Mouse (Mus musculus) liver, adult (tissue): ENCODE data around the gene Trappc2l.

Experiments
- GATA4 ChIP-seq: IDR thresholded peaks from 2 replicates; pipeline ENCODE4 v1.6.1; 2014; ENCODE audit warnings: mild to moderate bottlenecking, low read length; ENCODE audit not compliant: insufficient replicate concordance

Gene Trappc2l

GRCm38 (mm10) chr8:122575286-122575685 lies 36.2 kb upstream of the Trappc2l start:
- no peak for TF ChIP-seq GATA4

DNA sequence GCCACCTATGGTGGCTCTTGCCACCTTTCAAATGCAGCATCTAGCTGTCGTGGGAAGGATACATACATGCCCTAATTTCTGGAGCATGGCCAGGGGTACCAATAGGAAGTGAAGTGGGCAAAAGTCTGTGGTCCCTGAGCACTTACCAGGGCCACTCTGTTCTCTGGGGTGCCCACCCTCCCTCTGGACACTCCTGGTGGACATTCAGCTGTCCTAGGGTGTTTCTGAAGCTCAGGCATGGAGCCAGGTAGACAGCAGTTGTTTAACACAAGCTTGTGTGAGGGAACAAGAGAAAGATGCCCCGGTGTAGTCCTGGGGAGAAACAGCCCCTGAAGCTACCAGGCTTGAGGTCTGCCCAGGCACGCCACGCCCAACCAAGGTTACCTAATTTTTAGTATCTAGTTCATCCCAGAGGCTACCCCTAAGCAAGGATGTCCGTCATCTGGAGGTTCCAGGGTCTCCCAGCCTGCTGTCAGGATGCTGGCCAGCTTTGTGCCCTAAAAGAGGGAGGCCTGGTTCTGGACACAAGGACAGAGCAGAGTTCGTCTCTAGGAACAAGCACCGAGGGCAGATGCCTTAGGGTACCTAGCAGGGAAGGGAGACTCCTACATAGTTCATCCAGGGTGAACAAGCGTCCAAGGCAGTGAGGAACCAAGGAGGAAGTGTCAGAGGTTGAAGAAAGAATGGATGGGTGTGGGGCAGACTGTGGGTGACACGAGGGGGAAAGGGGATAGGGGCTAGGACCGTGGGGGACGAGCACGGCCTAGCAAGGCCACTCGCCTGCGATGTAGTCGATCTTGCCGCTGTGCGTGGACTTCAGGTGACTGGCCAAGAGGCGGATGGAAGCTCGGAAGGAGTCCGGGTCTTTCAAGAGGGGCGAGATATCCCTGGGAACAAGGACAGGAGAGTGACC lies 35.4 kb upstream of the Trappc2l start:
- no peak for TF ChIP-seq GATA4

DNA sequence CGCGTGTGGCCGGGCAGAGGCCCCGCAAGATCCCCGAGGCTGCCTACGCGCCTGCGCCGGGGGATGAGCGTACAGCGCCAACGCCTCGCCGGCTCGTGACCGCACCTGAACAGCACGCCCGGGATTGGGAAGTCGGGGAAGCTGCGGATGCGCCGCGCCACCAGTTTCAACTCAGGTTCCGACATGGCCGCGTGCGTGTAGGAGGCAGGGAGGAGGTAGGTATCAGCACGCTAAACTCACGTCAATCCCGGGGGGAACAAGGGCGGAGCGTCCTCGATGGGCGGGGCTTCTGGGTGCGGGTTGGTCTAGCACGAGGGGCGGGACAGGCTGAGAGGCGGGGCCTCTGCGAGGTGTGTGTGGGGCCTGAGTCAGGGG lies 34.8 kb upstream of the Trappc2l start, which contains the start of gene Aprt:
TSS of gene Aprt (minus strand) at position 262 of the 375 bp plus-strand sequence.
- no peak for TF ChIP-seq GATA4

DNA sequence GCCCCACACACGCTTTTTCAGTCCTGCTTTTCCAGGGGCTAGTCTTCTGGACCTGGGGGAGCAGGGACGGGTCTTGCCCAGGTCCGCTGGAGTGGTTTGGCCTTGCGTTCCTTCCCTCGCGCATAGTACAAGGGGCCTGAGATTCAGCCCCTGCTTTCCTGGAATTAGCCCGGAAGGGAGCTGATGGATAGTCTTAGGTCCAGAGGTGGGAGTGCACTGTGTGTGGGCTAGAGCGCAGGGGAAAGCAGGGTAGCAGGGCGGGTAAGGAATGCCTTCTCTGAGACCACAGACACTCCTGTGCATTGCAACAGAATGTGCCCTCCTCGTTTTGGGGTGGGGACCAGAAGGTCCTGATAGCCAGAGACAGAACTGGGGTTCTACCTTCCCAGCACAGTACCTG lies 34.3 kb upstream of the Trappc2l start:
- TF ChIP-seq GATA4: no peak

- TF ChIP-seq GATA4: no peak
Observed at GRCm38 (mm10) chr8:122579196-122579595, 32.2 kb upstream of the Trappc2l start.

GRCm38 (mm10) chr8:122580926-122581325 lies 30.5 kb upstream of the Trappc2l start:
- TF ChIP-seq GATA4: no peak

- TF ChIP-seq GATA4: no peak
Observed at GRCm38 (mm10) chr8:122584981-122585380, 26.5 kb upstream of the Trappc2l start.

GRCm38 (mm10) chr8:122585411-122585891 lies 26.0 kb upstream of the Trappc2l start:
- TF ChIP-seq GATA4: no peak

GRCm38 (mm10) chr8:122586171-122586570 lies 25.3 kb upstream of the Trappc2l start:
- no peak for TF ChIP-seq GATA4

- no peak for TF ChIP-seq GATA4
Observed at GRCm38 (mm10) chr8:122586749-122587148, 24.7 kb upstream of the Trappc2l start.

DNA sequence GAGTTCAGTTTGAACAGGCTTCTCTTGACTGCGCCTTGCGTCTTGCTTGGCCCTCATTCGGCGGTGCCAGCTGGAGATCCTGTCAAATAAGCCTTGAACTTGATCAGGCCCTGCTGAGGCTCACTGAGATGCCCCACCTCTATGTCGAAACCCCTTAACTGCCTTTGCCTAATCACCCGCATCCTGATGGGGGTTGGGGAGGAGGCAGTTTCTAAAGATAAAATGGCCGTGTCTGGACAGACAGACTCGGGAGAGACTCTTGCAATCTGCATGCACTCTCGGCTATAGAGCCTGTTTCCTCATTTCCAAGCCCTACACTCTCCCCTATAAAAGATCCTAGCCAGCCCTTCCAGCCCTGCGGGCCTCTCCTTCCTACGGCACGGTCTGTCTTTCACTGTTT lies 18.2 kb upstream of the Trappc2l start:
- no peak for TF ChIP-seq GATA4

DNA sequence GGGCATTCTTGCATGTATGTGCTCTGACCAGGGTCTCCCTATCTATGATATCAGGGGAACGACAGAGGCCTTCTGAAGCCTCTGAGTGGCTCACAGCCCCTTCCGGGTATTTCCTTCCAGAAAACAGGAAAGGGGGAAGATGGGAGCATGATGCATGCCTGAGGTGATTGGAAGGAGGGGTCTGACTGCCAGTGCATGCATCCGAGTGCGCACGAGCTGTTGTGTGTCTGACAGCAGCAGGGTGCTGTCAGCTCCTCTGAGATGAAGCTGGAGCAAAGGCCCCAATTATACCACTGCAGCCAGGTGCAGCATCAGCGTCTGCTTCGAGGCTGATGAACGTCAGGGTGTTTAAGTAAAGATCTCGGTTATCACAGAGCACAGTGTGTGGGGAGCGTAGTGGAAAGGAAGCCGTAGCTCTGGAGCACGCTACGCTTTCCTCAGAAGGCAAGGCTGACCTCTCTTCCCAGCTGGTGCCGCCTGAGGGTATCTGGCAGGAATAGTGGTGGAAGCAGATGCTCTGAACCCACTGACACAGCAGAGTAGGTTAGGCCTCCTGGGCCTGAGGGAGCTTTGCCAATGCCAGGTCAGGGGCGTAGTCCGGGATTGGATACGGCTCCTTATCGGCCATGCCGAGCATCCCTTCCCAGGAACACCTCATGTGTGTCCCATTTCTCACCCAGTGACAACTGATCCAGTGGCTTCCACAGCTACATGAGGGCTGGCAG lies 17.5 kb upstream of the Trappc2l start:
- no peak for TF ChIP-seq GATA4

DNA sequence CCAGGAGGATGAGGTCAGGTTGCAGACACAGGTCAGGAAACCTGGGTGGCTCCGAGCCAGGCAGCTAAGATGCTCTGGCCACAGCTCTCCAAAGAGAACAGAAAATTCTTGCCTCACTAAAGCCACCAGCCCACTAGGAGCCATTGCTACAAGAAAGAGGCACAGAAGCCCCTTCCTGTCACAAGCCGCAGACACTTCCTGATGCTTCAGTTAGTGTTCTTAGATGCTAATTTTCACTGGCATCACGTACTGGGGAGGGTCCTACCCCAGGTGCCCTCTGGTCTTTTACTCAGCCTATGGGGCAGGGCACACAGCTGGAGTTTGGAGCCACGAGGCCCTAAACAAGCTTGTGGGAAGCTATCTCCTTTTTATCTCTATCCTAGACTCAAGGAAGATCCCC lies 15.4 kb upstream of the Trappc2l start:
- TF ChIP-seq GATA4: no peak

GRCm38 (mm10) chr8:122600666-122601065 lies 10.8 kb upstream of the Trappc2l start:
- no peak for TF ChIP-seq GATA4

- no peak for TF ChIP-seq GATA4
Observed at GRCm38 (mm10) chr8:122604640-122605039, 6.8 kb upstream of the Trappc2l start.

- no peak for TF ChIP-seq GATA4
Observed at GRCm38 (mm10) chr8:122605367-122605766, 6.1 kb upstream of the Trappc2l start.
